Mouse (Mus musculus): ENCODE results near the gene Susd2.

Susd2 gene

GRCm38 (mm10) chr10:75625920-75626319 lies 17.9 kb downstream of the Susd2 start:
- no peak for DNase-seq (ENCODE audit: low read depth, low spot score)

GRCm38 (mm10) chr10:75620818-75621217 lies 23.0 kb downstream of the Susd2 start:
- no peak for DNase-seq (ENCODE audit: low read depth, low spot score)

GRCm38 (mm10) chr10:75616044-75616443 lies 27.8 kb downstream of the Susd2 start:
- DNase-seq (ENCODE audit: low read depth, low spot score): no peak

GRCm38 (mm10) chr10:75610486-75610885 lies 33.3 kb downstream of the Susd2 start:
- DNase-seq (ENCODE audit: low read depth, low spot score): no peak

GRCm38 (mm10) chr10:75608975-75609374 lies 34.8 kb downstream of the Susd2 start:
- DNase-seq (ENCODE audit: low read depth, low spot score): no peak

- DNase-seq (ENCODE audit: low read depth, low spot score): no peak
Measured at GRCm38 (mm10) chr10:75607253-75607652, 36.6 kb downstream of the Susd2 start.

- DNase-seq (ENCODE audit: low read depth, low spot score): no peak
Measured at GRCm38 (mm10) chr10:75605162-75605846, 38.5 kb downstream of the Susd2 start.

- no peak for DNase-seq (ENCODE audit: low read depth, low spot score)
Measured at GRCm38 (mm10) chr10:75600189-75600730, 43.5 kb downstream of the Susd2 start.

- no peak for DNase-seq (ENCODE audit: low read depth, low spot score)
Measured at GRCm38 (mm10) chr10:75595981-75596380, 47.8 kb downstream of the Susd2 start.

GRCm38 (mm10) chr10:75592585-75592984 lies 51.2 kb downstream of the Susd2 start:
- DNase-seq (ENCODE audit: low read depth, low spot score): no peak

- DNase-seq (ENCODE audit: low read depth, low spot score): no peak
Measured at GRCm38 (mm10) chr10:75591211-75591894, 52.5 kb downstream of the Susd2 start.

- no peak for DNase-seq (ENCODE audit: low read depth, low spot score)
Measured at GRCm38 (mm10) chr10:75589651-75590050, 54.2 kb downstream of the Susd2 start.

GRCm38 (mm10) chr10:75589129-75589528 lies 54.7 kb downstream of the Susd2 start, which contains the start of gene Ggt5:
Gene Ggt5 (plus strand): TSS chr10:75589340.
- DNase-seq (ENCODE audit: low read depth, low spot score): no peak

- DNase-seq (ENCODE audit: low read depth, low spot score): no peak
Measured at GRCm38 (mm10) chr10:75588336-75588735, 55.5 kb downstream of the Susd2 start.

GRCm38 (mm10) chr10:75587781-75588180 lies 56.0 kb downstream of the Susd2 start:
- no peak for DNase-seq (ENCODE audit: low read depth, low spot score)

Measured in retina, postnatal 7 days (tissue).